Mouse (Mus musculus): Measurements from ENCODE around the gene Slc37a1.

GRCm38 (mm10) chr17:31294363-31295214 lies 8.0 kb downstream of the Slc37a1 start:
- TF ChIP-seq CTCF (IDR thresholded peaks at IDR 0.05; ENCODE audit: control insufficient read depth, insufficient read depth, insufficient replicate concordance, low read depth, low read length): no peak
- no peak for TF ChIP-seq POLR2A (IDR thresholded peaks at IDR 0.05; ENCODE audit: control insufficient read depth, low read depth, low read length)

All from testis, adult 2 months (tissue).